Mouse (Mus musculus) neural tube, embryonic 11.5 days (tissue): ENCODE measurements at regions not wholly inside any gene's neighbourhood (a gene's known extent, or its start where the extent isn't known, plus 50 kb on each side); places are given as distances from the start of the nearest gene placed in this dataset.

Experiments used
- ATAC-seq: fragments of 200-750 bp; cut with Nextera tagmentation; 2 replicates; pipeline ENCODE4 v1.8.0; 2017; ENCODE audit warnings: moderate number of reproducible peaks, mild to moderate bottlenecking, moderate TSS enrichment, moderate library complexity; ENCODE audit not compliant: insufficient read depth, low FRiP score, low TSS enrichment
- DNase-seq: peaks from one replicate; pipeline ENCODE4 v3.0.0-alpha.2; 2015; ENCODE audit warnings: low spot score
- H3K27ac ChIP-seq: fragments of 300-500 bp; sonication (generic); 2 replicates; pipeline ENCODE4 v1.5.1; 2014; ENCODE audit warnings: low read depth, mild to moderate bottlenecking, low read length
- H3K27me3 ChIP-seq: fragments of 300-500 bp; sonication (generic); 2 replicates; pipeline ENCODE4 v1.6.1; 2014; ENCODE audit warnings: mild to moderate bottlenecking, low read length, mixed read lengths; ENCODE audit not compliant: control insufficient read depth, insufficient read depth
- H3K36me3 ChIP-seq: fragments of 300-500 bp; sonication (generic); 2 replicates; pipeline ENCODE4 v1.6.1; 2014; ENCODE audit warnings: mild to moderate bottlenecking, low read length, moderate library complexity, mixed read lengths; ENCODE audit not compliant: control insufficient read depth, insufficient read depth
- H3K4me1 ChIP-seq: fragments of 300-500 bp; sonication (generic); 2 replicates; pipeline ENCODE4 v1.6.1; 2014; ENCODE audit warnings: low read length, mixed read lengths; ENCODE audit not compliant: control insufficient read depth, insufficient read depth
- H3K4me2 ChIP-seq: fragments of 300-500 bp; sonication (generic); 2 replicates; pipeline ENCODE4 v1.6.1; 2014; ENCODE audit warnings: low read depth, mild to moderate bottlenecking, moderate library complexity
- H3K4me3 ChIP-seq: fragments of 300-500 bp; sonication (generic); 2 replicates; pipeline ENCODE4 v1.5.1; 2014; ENCODE audit warnings: low read depth, low read length
- H3K9ac ChIP-seq: fragments of 300-500 bp; sonication (generic); 2 replicates; pipeline ENCODE4 v1.6.1; 2014; ENCODE audit warnings: mild to moderate bottlenecking, low read length
- H3K9me3 ChIP-seq: fragments of 300-500 bp; sonication (generic); 2 replicates; pipeline ENCODE4 v1.6.1; 2016; ENCODE audit warnings: low read length; ENCODE audit not compliant: control insufficient read depth
- WGBS: fragments of 180-500 bp; shearing (Covaris S2); extraction: QIAGEN DNeasy Blood & Tissue Kit; methylation state at CpG from one replicate; pipeline ENCODE4 v1.1.7; 2014; 5-methylcytosine and 5-hydroxymethylcytosine counted together

GRCm38 (mm10) chr1:95531017-95531416 lies 136.4 kb downstream of the St8sia4 start:
- Histone ChIP-seq H3K4me1 (no peaks in the 10 kb centered on the region), H3K9ac (no peak overlapping the region), H3K27ac (no peak overlapping the region), H3K9me3 (no peaks in the 10 kb centered on the region), H3K36me3 (no peaks in the 10 kb centered on the region), H3K4me3 (no peak overlapping the region), H3K27me3 (no peaks in the 10 kb centered on the region), H3K4me2 (no peak overlapping the region)
- WGBS, result 86% methylated on average over 3 of the region's 3 CpGs
- ATAC-seq (no peak), DNase-seq (no peak)
